Mouse (Mus musculus) G1E (cell line): ENCODE data around the gene Vps13c. TPM values are rescaled to one million over a fixed set of nuclear protein-coding genes. Genes with fewer than 3 reads are reported as not detected.

Source experiments
- ATAC-seq: 2 replicates; pipeline ENCODE4 v1.8.0; 2016; ENCODE audit warnings: mild to moderate bottlenecking; ENCODE audit not compliant: insufficient number of reproducible peaks, poor library complexity, low FRiP score, severe bottlenecking; ENCODE audit errors: extremely low read depth
- DNase-seq: peaks from one replicate; pipeline ENCODE4 v3.0.0; 2012; ENCODE audit warnings: low spot score
- H3K27me3 ChIP-seq: 2 replicates; pipeline ENCODE4 v1.6.1; 2012; ENCODE audit warnings: mild to moderate bottlenecking, low read length, inconsistent platforms; ENCODE audit not compliant: insufficient read depth
- H3K36me3 ChIP-seq: replicated peaks from 2 replicates; pipeline ENCODE3; 2012; ENCODE audit warnings: mild to moderate bottlenecking, inconsistent platforms
- H3K4me1 ChIP-seq: 2 replicates; pipeline ENCODE4 v1.6.1; 2012; ENCODE audit warnings: low read depth, low read length, inconsistent platforms, mixed read lengths; ENCODE audit not compliant: insufficient read depth
- H3K4me3 ChIP-seq: 2 replicates; pipeline ENCODE4 v1.5.1; 2012; ENCODE audit warnings: low read depth, mild to moderate bottlenecking, inconsistent platforms, low read length, moderate library complexity, mixed read lengths
- H3K9me3 ChIP-seq: replicated peaks from 2 replicates; pipeline ENCODE4 v1.6.1; 2012; ENCODE audit warnings: inconsistent platforms
- CTCF ChIP-seq: IDR thresholded peaks from 2 replicates; pipeline ENCODE4 v1.5.1; 2012; ENCODE audit warnings: low read depth, low read length, inconsistent platforms, mixed read lengths
- GATA1 ChIP-seq: IDR thresholded peaks from 2 replicates; pipeline ENCODE4 v1.6.1; 2012; ENCODE audit warnings: borderline replicate concordance, low read length, inconsistent platforms, mixed read lengths
- GATA2 ChIP-seq: IDR thresholded peaks from 2 replicates; pipeline ENCODE4 v1.6.1; 2012; ENCODE audit warnings: low read depth, low read length, inconsistent platforms, borderline replicate concordance
- POLR2AphosphoS5 ChIP-seq: IDR thresholded peaks from 2 replicates; pipeline ENCODE4 v1.6.1; 2012; ENCODE audit warnings: low read depth, low read length, inconsistent platforms; ENCODE audit not compliant: insufficient replicate concordance
- TAL1 ChIP-seq: conservative IDR thresholded peaks from 2 replicates; pipeline ENCODE4 v1.6.1; 2012; ENCODE audit warnings: low read depth, low read length, inconsistent platforms, mixed read lengths
- polyA plus RNA-seq: library from polyadenylated mRNA; stranded (reverse); fragments of >175 nt; gene quantifications from 2 replicates; pipeline ENCODE4 v1.2.3, GENCODE M21; 2012
- total RNA-seq, 2 experiments: library from RNA; stranded (forward) in 1 of 2; stranded (reverse) in 1 of 2; fragments of 200-1000 nt in 1 of 2; fragments of >200 nt in 1 of 2; fragmentation: Nextera tagmentation in 1 of 2; gene quantifications; 2 replicates each; pipeline ENCODE4 v1.2.3; 2014 to 2017

Gene Vps13c
- total and polyA plus RNA-seq, 3 experiments = 26.3 to 366 (median 145) TPM

DNA sequence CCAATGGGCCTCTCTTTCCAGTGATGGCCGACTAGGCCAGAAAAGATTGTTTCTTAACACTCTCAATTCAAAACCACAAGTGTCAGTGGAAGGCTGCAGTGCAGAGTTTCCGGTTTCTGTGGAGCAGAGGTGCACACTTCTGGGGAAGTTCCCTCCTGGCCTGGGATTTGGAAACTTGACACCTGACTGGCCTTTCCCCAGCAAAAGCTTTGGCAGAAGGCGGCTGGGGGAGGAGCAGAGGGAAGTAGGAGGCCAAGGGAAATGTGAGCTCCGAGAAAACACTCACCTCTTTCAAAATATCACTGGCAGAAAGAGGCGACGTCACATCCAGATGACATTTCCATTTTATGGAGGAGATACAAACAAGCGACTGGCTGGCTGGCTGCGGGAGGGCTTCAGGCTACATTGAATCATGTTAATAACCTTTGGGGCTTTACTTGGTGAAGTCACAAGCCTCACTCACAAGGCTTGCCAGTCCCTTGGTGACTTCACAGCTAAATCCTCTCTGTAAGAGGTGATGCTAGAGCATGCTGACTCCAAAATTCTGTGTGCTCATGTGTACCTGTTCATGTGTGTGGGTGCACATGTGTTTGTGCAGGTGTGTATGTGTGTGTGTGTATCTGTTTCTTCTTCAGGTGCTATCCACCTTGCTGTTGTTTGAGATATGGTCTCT lies 26.4 kb upstream of the Vps13c start:
- H3K4me1 ChIP-seq = peaks cover 34% of the 10 kb centered on the region
- no peaks in the 10 kb centered on the region for H3K9me3 ChIP-seq
- H3K36me3 ChIP-seq = no peaks in the 10 kb centered on the region
- DNase-seq (no peak), ATAC-seq (no peak)
- TF ChIP-seq CTCF (no peak), POLR2AphosphoS5 (no peak), GATA1 (no peak), GATA2 (no peak), TAL1 (no peak)
- H3K27me3 ChIP-seq = peaks cover 7% of the 10 kb centered on the region
- H3K4me3 ChIP-seq = no peak overlapping the region

DNA sequence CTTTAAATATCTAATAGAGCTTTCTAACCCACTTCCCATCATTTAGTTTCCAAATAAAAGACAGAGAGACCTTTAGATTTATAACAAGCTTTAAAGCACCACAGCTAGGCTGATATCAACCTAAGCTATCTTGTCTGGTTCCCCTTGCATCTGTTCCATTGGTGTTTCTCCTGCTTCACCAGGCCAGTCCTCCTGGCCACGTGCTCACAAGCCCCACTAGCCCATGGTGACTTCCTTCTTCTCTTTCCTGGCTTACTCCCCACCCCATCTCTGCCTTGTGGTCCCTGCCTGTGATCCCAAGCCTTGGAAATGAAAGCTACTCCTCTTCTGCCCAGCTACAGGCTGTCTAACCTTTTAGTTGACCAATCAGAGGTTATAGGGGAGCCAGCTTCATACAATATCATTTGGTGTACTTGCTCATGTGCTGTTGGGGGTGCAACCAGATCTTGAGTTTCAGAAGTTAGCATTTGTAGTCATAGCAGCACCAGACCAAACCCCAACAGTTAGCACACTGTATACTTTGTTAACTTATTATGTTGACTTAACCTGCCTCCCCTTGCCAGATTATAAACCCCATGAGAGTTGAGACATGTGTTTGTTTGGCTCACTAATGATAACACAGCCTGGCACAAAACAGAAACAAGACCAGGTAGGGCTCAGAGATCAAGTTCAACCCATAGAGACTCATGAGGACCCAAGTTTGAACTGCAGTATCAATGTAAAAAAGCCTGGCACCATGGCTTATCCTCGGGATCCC lies 23.8 kb upstream of the Vps13c start:
- TF ChIP-seq POLR2AphosphoS5 (no peak), CTCF (no peak), GATA1 (no peak), GATA2 (no peak), TAL1 (no peak)
- Histone ChIP-seq H3K4me3 (no peak overlapping the region), H3K4me1 (peaks cover 36% of the 10 kb centered on the region), H3K27me3 (peaks cover 11% of the 10 kb centered on the region; the same call in 1 of the 2 replicates), H3K36me3 (no peaks in the 10 kb centered on the region), H3K9me3 (no peaks in the 10 kb centered on the region)
- no peak for DNase-seq
- no peak for ATAC-seq

DNA sequence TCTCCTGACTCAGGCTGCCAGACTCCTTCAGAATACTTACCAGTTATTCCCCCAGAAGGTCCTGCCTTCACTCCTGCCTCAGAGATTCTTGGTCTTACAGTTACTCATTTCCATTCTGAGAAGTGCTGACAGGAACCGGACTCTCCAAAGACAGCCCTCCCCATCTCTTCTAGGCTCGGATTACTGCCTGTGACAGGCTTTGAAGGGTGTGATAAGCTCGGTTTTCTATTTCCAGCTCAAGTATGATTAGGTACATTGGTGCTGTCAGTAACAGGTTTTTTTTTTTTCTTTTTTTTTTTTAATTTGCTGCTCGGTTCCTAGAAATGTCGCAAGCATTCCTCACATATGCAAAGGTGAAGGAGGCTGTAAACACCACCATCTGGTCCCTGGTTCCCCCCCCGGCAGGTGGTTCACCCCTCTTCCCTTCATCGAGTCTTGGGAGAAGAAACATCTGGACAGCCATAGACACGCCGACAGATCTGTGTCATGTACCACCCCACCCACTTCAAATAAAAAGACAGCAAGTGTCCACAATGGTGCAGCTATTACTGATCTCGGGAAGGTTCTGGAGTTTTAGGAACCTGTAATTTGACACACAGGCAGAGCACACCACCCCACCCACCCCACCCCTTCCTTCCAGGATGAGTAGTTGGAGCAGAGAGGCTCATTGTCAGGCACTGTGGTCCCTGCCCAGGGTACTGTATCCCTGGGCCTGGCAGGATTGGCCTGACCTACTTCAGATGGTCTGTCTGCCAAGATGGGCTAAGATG lies 22.1 kb upstream of the Vps13c start:
- TF ChIP-seq GATA1 = no peak
- no peak for TF ChIP-seq CTCF
- no peak for TF ChIP-seq GATA2
- TF ChIP-seq POLR2AphosphoS5 = no peak
- no peak for TF ChIP-seq TAL1
- Histone ChIP-seq H3K4me1 (peaks cover 36% of the 10 kb centered on the region), H3K36me3 (no peaks in the 10 kb centered on the region), H3K9me3 (no peaks in the 10 kb centered on the region), H3K4me3 (no peak overlapping the region), H3K27me3 (peaks cover 11% of the 10 kb centered on the region; the same call in 1 of the 2 replicates)
- no peak for DNase-seq
- no peak for ATAC-seq

DNA sequence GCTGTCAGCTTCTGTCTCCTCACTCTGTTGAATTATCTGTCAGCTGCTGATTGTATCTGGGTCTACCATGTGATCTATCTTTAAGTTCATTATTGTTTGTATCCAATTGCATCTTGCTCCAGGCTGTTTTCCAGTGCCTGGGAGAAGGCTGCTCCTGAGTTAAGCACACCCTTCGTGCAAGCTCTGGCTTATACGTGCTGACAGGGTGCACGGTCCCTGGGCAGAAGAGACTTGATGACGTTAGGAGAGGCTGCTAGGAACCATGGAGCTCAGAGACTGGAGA lies 21.6 kb upstream of the Vps13c start:
- ATAC-seq = no peak

DNA sequence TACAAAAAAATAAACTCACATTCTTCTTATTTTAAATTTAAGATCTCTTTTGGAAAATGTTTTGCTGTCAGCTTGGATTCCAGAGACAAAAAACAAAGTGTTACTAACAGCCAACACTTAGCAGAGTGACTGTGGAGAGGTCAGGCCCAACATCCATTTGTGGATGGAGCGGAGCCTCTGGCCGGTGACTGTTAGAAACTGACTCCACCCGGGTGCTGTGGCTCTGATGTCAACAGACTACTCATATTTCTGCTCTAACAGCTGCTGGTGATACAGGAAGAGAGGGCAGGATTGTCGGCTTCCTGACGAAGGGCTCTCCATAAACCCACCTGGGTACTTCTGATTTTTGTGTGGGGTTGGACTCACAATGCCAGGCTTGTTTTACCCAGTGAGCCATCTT lies 17.1 kb upstream of the Vps13c start:
- Histone ChIP-seq H3K36me3 (no peaks in the 10 kb centered on the region), H3K9me3 (peaks cover 2% of the 10 kb centered on the region; the same call in 1 of the 2 replicates), H3K4me3 (no peak overlapping the region), H3K4me1 (peaks cover 17% of the 10 kb centered on the region), H3K27me3 (peaks cover 11% of the 10 kb centered on the region; the same call in 1 of the 2 replicates)
- TF ChIP-seq GATA1 = no peak
- no peak for TF ChIP-seq GATA2
- no peak for TF ChIP-seq CTCF
- no peak for TF ChIP-seq TAL1
- TF ChIP-seq POLR2AphosphoS5 = no peak
- no peak for ATAC-seq
- no peak for DNase-seq

More for the DNA sequence above, 21.6 kb upstream of the Vps13c start:
- DNase-seq = no peak
- Histone ChIP-seq H3K36me3 (no peaks in the 10 kb centered on the region), H3K4me1 (peaks cover 39% of the 10 kb centered on the region), H3K9me3 (no peaks in the 10 kb centered on the region), H3K27me3 (peaks cover 11% of the 10 kb centered on the region; the same call in 1 of the 2 replicates), H3K4me3 (no peak overlapping the region)
- TF ChIP-seq POLR2AphosphoS5 (no peak), GATA2 (no peak), CTCF (no peak), GATA1 (no peak), TAL1 (no peak)

DNA sequence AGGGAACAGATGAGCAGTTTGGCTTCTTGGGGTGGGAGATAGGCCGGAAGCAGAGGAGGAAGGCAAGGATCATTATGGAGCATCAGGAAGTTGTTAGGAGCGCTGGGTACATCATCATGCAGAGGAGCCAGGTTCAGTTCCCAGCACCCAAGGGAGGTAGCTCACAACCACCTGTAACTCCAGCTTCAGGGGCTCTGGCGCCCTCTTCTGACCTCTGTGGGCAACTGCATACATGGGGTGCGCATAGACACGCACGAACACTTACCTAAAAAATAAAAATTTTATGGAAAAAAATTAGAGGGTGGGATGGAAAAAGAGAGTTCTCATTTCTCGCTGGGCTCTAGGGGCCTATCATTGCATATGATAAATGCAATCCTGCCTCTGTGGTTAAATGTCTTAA lies 14.7 kb upstream of the Vps13c start:
- DNase-seq = no peak
- peaks cover 2% of the 10 kb centered on the region; the same call in 1 of the 2 replicates for H3K9me3 ChIP-seq
- no peak for TF ChIP-seq GATA2
- no peak for TF ChIP-seq TAL1
- no peak for TF ChIP-seq CTCF
- no peak for TF ChIP-seq GATA1
- no peak for TF ChIP-seq POLR2AphosphoS5

More for the DNA sequence above, 14.7 kb upstream of the Vps13c start:
- ATAC-seq = no peak
- Histone ChIP-seq H3K4me3 (no peak overlapping the region), H3K4me1 (peaks cover 30% of the 10 kb centered on the region), H3K27me3 (no peaks in the 10 kb centered on the region), H3K36me3 (peaks cover 17% of the 10 kb centered on the region)
